Mouse (Mus musculus) layer of hippocampus, postnatal 36 days (tissue): ENCODE measurements around the gene Hdgf. TPM values are rescaled to one million over a fixed set of nuclear protein-coding genes. Genes with fewer than 3 reads are reported as not detected.
A peak's percentile ranks its signal among the peaks of the same experiment; 100 is the strongest.

Experiments used
- DNase-seq, 2 experiments: peaks; one replicate each; pipeline ENCODE4 v3.0.0; 2022
- total RNA-seq, 2 experiments: library from RNA; stranded (reverse); gene quantifications; 2 replicates each; pipeline ENCODE4 v1.2.3; 2021

Hdgf gene
- total RNA-seq, 2 experiments from 2014 or later: 140 to 149 TPM

DNA sequence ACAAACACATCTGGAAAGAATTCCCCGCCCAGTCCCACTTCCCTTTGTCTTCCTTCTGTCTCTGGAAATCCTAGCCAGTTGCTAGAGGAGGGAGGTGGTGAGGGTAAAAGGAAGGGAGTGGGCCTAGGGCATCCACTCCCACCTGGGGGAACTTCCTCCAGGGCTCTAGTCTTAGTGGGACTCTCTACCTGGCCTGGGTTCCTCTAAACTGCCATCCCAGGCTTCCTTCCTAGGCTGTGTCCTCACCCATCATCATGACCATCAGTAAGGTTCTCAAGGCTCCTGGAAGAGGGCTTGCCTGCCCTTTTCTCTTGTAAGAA is 40.4 kb downstream of the Hdgf start:
- no peak for DNase-seq

DNA sequence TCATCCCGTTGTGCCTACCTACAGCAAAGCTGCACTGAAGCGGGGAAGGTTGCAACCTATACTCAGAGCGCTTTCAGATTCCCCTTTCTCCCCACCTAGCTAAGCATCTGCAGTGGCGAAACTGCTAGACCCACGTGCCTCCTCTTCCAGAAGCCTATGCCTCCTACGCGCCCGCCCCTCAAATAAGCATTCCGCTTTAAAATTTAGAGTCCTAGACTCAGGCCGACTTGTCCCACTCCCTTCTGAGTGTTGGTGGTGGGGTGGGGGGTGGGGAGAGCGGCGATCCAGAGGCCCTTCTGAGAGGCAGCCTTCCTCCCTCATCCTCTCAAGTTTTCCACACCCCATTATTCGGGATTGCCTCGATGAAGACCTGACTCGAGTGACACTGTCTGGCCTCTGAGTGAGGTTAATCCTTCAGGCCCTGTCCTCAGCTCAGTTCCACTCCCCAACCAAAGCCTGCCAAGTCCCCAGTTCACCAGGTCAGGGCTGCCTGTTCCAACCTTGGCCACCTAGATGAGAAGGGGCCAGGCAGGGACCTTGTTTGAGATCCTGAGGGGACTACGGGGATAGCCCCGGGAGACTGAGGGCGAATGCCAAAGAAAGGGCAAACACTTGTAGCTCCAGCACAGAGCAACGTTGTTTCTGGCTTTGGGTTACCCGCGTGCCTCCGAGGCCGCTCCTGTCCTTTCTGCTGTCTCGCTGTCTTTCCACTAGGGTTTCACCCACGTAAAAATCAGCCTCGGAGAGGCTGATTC is 41.1 kb downstream of the Hdgf start:
- no peak for DNase-seq

- no peak for DNase-seq
Observed at GRCm38 (mm10) chr3:87947811-87948199, 41.7 kb downstream of the Hdgf start.

GRCm38 (mm10) chr3:87948378-87949265 is 42.5 kb downstream of the Hdgf start, which contains the start of gene Crabp2:
Crabp2 (plus strand) TSS chr3:87948666.
- no peak for DNase-seq

GRCm38 (mm10) chr3:87949266-87949954 is 43.3 kb downstream of the Hdgf start:
- no peak for DNase-seq

GRCm38 (mm10) chr3:87949955-87950515 is 43.9 kb downstream of the Hdgf start:
- no peak for DNase-seq

- DNase-seq: no peak
Observed at GRCm38 (mm10) chr3:87951946-87952345, 45.8 kb downstream of the Hdgf start.

- DNase-seq: no peak
Observed at GRCm38 (mm10) chr3:87952440-87952839, 46.3 kb downstream of the Hdgf start.

DNA sequence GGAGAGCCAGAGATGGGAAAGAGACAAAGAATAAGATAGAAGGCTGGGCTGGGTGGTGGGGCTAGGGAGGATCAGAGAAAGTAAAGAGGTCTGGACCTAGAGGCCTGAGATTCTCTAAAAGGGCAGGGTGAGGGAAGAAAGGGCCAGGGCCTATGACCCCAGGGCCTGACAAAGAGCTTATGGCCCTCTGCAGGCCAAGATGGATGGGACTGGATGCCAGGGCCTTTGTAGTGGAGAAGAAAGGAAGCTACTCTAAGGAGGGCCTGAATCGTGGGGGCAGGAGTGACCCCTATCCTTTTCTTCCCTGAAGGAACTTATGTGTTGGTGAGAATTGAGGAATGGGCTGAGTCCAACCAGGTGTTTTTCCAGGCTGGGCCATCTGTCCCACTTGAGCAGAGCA is 51.9 kb downstream of the Hdgf start:
- no peak for DNase-seq

GRCm38 (mm10) chr3:87958476-87958875 is 52.4 kb downstream of the Hdgf start:
- DNase-seq: no peak

DNA sequence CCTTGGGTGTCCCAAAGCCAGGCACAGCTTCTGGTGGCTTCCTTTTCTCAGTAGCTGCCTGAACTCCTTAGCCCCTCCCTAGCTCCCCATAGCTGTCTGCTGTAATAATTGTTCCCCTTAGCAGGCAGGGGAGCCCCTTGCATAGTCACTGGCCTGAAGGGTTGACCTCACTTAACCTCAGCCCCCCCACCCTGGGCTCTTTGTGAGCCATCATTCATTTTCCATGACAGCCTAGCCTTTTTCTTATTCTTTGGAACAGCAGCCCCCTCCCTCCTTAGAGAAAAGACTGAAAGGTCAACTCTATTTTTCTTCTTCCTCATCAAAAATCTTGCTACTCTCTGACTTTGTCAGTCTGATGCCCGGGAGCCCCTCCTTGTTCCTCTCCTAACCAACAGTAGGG is 52.8 kb downstream of the Hdgf start:
- no peak for DNase-seq

- DNase-seq: no peak
Observed at GRCm38 (mm10) chr3:87959371-87959770, 53.2 kb downstream of the Hdgf start.

DNA sequence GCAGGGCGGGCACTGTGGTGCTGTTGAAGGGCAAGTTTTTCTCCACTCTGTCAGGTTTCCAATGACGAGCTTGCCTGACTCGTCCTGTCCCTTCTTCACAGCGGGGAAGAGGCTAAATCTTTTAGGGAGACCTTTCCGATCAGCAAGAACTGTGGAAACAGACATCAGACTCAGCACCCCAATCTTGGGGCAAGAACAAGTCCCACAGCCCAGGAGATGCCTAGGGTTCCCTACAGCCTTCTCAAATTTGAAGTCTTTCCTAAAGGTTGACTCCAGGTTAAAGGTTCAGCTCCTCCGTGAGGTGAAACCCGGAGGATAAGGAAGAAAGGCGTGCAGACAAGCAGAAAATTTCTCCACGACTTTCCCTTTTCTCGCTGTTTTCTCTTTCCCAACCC is 54.1 kb downstream of the Hdgf start:
- DNase-seq: no peak

- peak; percentile 76 to 78 for DNase-seq
Observed at GRCm38 (mm10) chr3:87960586-87961191, 54.6 kb downstream of the Hdgf start.

Other genes starting within 250 kb of the Hdgf start
- gene Lrrc71, start 157.7 kb upstream of the Hdgf start, total RNA-seq: 1 to 10 TPM in 1 of 2 experiments, under 1 TPM in 1; 0.40 to 1.6 TPM
- gene Ntrk1, start 111.2 kb upstream of the Hdgf start, total RNA-seq: under 1 TPM in 1 of 2 experiments, not detected in 1; 0.12 TPM
- under 1 TPM; 0.15 TPM for gene Insrr, start 109.4 kb upstream of the Hdgf start, total RNA-seq
- gene Pear1, start 82.0 kb upstream of the Hdgf start, total RNA-seq: 10 to 100 TPM in 1 of 2 experiments, 1 to 10 TPM in 1; 8.0 to 10.4 TPM
- not detected for gene Sh2d2a, start 59.6 kb upstream of the Hdgf start, total RNA-seq
- 10 to 100 TPM; 58.3 to 58.6 TPM for gene Prcc, start 20.7 kb upstream of the Hdgf start, total RNA-seq
- 10 to 100 TPM; 54.7 to 59.8 TPM for gene Mrpl24, start 13.2 kb downstream of the Hdgf start, total RNA-seq
- gene Isg20l2, start 24.0 kb downstream of the Hdgf start, total RNA-seq: 10 to 100 TPM; 15.0 TPM
- 10 to 100 TPM; 23.5 to 27.9 TPM for gene Rrnad1, start 24.4 kb downstream of the Hdgf start, total RNA-seq
- gene Crabp2, start 42.3 kb downstream of the Hdgf start, total RNA-seq: 1 to 10 TPM; 1.3 to 3.5 TPM
- 1 to 10 TPM; 4.0 to 5.4 TPM for gene Nes, start 64.8 kb downstream of the Hdgf start, total RNA-seq
- 100 to 1,000 TPM; 296 to 327 TPM for gene Bcan, start 93.9 kb downstream of the Hdgf start, total RNA-seq
- 10 to 100 TPM; 14.9 to 18.0 TPM for gene Hapln2, start 121.3 kb downstream of the Hdgf start, total RNA-seq
- 10 to 100 TPM; 14.5 to 17.8 TPM for gene Gpatch4, start 136.8 kb downstream of the Hdgf start, total RNA-seq
- gene Naxe, start 152.2 kb downstream of the Hdgf start, total RNA-seq: 10 to 100 TPM; 77.7 to 78.1 TPM
- not detected for gene Ttc24, start 172.0 kb downstream of the Hdgf start, total RNA-seq
- gene Iqgap3, start 175.7 kb downstream of the Hdgf start, total RNA-seq: under 1 TPM; 0.37 to 0.53 TPM
- gene Mef2d, start 236.1 kb downstream of the Hdgf start, total RNA-seq: 100 to 1,000 TPM; 191 to 207 TPM